Mouse (Mus musculus) ES-E14 (cell line): ENCODE measurements around the gene Mymx.

ENCODE experiments used
- MAFK ChIP-seq: IDR thresholded peaks from 2 replicates; pipeline ENCODE4 v1.6.1; 2014; ENCODE audit warnings: mild to moderate bottlenecking, low read depth, low read length, inconsistent platforms; ENCODE audit not compliant: insufficient read depth
- ZC3H11A ChIP-seq: IDR thresholded peaks from 2 replicates; pipeline ENCODE4 v1.6.1; 2012; ENCODE audit warnings: low read depth, mild to moderate bottlenecking, inconsistent platforms, low read length, borderline replicate concordance

DNA sequence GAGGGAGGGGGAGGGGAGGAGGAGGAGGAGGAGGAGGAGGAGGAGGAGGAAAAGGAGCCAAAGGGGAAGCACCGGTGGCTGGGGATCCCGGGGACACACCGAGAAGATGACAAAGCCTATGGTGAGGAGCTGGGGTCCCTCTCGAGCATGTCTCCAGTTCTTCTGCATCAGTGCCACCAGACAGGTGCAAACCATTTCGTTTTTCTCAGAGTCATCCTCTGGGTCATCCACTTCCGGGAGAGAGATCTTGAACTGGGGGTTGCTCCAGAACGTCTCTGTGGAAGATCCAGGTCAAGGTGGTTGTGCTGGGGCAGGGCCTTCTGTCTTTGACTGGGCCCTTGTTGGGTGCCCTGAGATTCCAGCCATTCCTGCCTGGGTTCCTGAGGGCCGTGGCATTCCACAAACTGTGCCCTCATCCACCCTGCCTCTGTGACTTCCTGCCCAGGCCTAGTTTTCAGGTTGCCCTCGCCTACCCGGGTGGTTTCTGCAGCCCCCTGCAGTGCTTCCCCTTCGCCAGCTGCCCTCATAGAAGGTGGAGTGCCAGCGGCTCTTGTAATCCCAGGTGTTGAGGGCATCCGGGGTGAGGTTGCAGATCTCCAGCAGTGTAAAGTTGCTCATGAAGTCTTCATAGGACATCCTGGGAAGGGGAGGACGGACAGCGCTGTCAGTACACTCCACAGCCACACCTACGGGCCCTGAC lies 36.8 kb upstream of the Mymx start:
- TF ChIP-seq MAFK (no peak), ZC3H11A (no peak)
